Mouse (Mus musculus): ENCODE data around the gene Kcnh2. TPM values are rescaled to one million over a fixed set of nuclear protein-coding genes. Genes with fewer than 3 reads are reported as not detected.

Gene Kcnh2
- polyA plus RNA-seq, 1 experiment from 2014 or later = 9.6 TPM

- Histone ChIP-seq H3K27ac (peak overlapping the region; percentile 65), H3K9me3 (no peaks in the 10 kb centered on the region), H3K4me3 (replicated peaks) (peak overlapping the region; percentile 50), H3K9ac (peak overlapping the region; percentile 33), H3K36me3 (no peaks in the 10 kb centered on the region), H3K4me1 (peaks cover 23% of the 10 kb centered on the region), H3K27me3 (replicated peaks) (peaks cover 28% of the 10 kb centered on the region), H3K4me2 (peak overlapping the region; percentile 99)
- under 1% methylated on average over 73 of the region's 73 CpGs for WGBS
- peak; percentile 47 for ATAC-seq (ENCODE audit: insufficient read depth, low FRiP score, low read depth)
These were observed 36.1 kb upstream of the Kcnh2 start for GRCm38 (mm10) chr5:24387264-24388241.

- no peak for ATAC-seq (ENCODE audit: insufficient read depth, low FRiP score, low read depth)
- H3K4me1 ChIP-seq = peaks cover 24% of the 10 kb centered on the region
- H3K4me2 ChIP-seq = no peak overlapping the region
- no peaks in the 10 kb centered on the region for H3K9me3 ChIP-seq
- 85% methylated on average over 10 of the region's 10 CpGs for whole genome bisulfite sequencing
- H3K4me3 ChIP-seq (replicated peaks) = no peak overlapping the region
- peaks cover 28% of the 10 kb centered on the region for H3K27me3 ChIP-seq (replicated peaks)
- no peaks in the 10 kb centered on the region for H3K36me3 ChIP-seq
- H3K27ac ChIP-seq = no peak overlapping the region
- H3K9ac ChIP-seq = no peak overlapping the region
These were observed 34.6 kb upstream of the Kcnh2 start for GRCm38 (mm10) chr5:24385887-24386550.

GRCm38 (mm10) chr5:24385374-24385773 lies 34.0 kb upstream of the Kcnh2 start:
- peaks cover 24% of the 10 kb centered on the region for H3K4me1 ChIP-seq
- no peak overlapping the region for H3K9ac ChIP-seq
- H3K9me3 ChIP-seq = no peaks in the 10 kb centered on the region
- H3K4me2 ChIP-seq = no peak overlapping the region
- WGBS = 93% methylated on average over 5 of the region's 5 CpGs
- H3K36me3 ChIP-seq = no peaks in the 10 kb centered on the region
- peaks cover 28% of the 10 kb centered on the region for H3K27me3 ChIP-seq (replicated peaks)
- no peak overlapping the region for H3K27ac ChIP-seq
- ATAC-seq (ENCODE audit: insufficient read depth, low FRiP score, low read depth) = no peak
- H3K4me3 ChIP-seq (replicated peaks) = no peak overlapping the region

- no peak overlapping the region for H3K4me3 ChIP-seq (replicated peaks)
- 64% methylated on average over 6 of the region's 6 CpGs for WGBS
- no peak overlapping the region for H3K4me2 ChIP-seq
- peaks cover 24% of the 10 kb centered on the region for H3K4me1 ChIP-seq
- no peak overlapping the region for H3K27ac ChIP-seq
- ATAC-seq (ENCODE audit: insufficient read depth, low FRiP score, low read depth) = no peak
- peaks cover 28% of the 10 kb centered on the region for H3K27me3 ChIP-seq (replicated peaks)
- no peak overlapping the region for H3K9ac ChIP-seq
- H3K9me3 ChIP-seq = no peaks in the 10 kb centered on the region
- H3K36me3 ChIP-seq = no peaks in the 10 kb centered on the region
These were observed 33.0 kb upstream of the Kcnh2 start for GRCm38 (mm10) chr5:24384407-24384806.

- Histone ChIP-seq H3K27me3 (replicated peaks) (peaks cover 27% of the 10 kb centered on the region), H3K4me3 (replicated peaks) (peak overlapping the region; percentile 39), H3K4me1 (peaks cover 21% of the 10 kb centered on the region), H3K27ac (peak overlapping the region; percentile 17; the same call in 1 of the 2 replicates), H3K4me2 (peak overlapping the region; percentile 63), H3K9ac (peak overlapping the region; percentile 33; the same call in 1 of the 2 replicates), H3K9me3 (no peaks in the 10 kb centered on the region), H3K36me3 (no peaks in the 10 kb centered on the region)
- WGBS = 1% methylated on average over 34 of the region's 34 CpGs
- peak; percentile 90 for ATAC-seq (ENCODE audit: insufficient read depth, low FRiP score, low read depth)
These were observed 31.8 kb upstream of the Kcnh2 start for GRCm38 (mm10) chr5:24383026-24383859.

- Histone ChIP-seq H3K4me3 (replicated peaks) (no peak overlapping the region), H3K27ac (no peak overlapping the region), H3K9me3 (no peaks in the 10 kb centered on the region), H3K9ac (no peak overlapping the region), H3K4me2 (no peak overlapping the region), H3K36me3 (no peaks in the 10 kb centered on the region), H3K27me3 (replicated peaks) (peaks cover 23% of the 10 kb centered on the region), H3K4me1 (peaks cover 9% of the 10 kb centered on the region; the same call in 1 of the 2 replicates)
- no peak for ATAC-seq (ENCODE audit: insufficient read depth, low FRiP score, low read depth)
- WGBS = 51% methylated on average over 2 of the region's 2 CpGs
These were observed 30.6 kb upstream of the Kcnh2 start for GRCm38 (mm10) chr5:24381988-24382387.

GRCm38 (mm10) chr5:24381486-24381885 lies 30.1 kb upstream of the Kcnh2 start:
- H3K4me2 ChIP-seq = no peak overlapping the region
- no peak for ATAC-seq (ENCODE audit: insufficient read depth, low FRiP score, low read depth)

GRCm38 (mm10) chr5:24380499-24380898 lies 29.1 kb upstream of the Kcnh2 start:
- Histone ChIP-seq H3K4me2 (no peak overlapping the region), H3K36me3 (no peaks in the 10 kb centered on the region), H3K4me3 (replicated peaks) (no peak overlapping the region), H3K4me1 (peaks cover 9% of the 10 kb centered on the region; the same call in 1 of the 2 replicates), H3K27ac (no peak overlapping the region), H3K9ac (no peak overlapping the region), H3K9me3 (no peaks in the 10 kb centered on the region), H3K27me3 (replicated peaks) (peaks cover 8% of the 10 kb centered on the region; the same call in 1 of the 2 replicates)
- ATAC-seq (ENCODE audit: insufficient read depth, low FRiP score, low read depth) = no peak
- 87% methylated on average over 4 of the region's 4 CpGs for WGBS

More at GRCm38 (mm10) chr5:24381486-24381885, 30.1 kb upstream of the Kcnh2 start:
- Histone ChIP-seq H3K9me3 (no peaks in the 10 kb centered on the region), H3K4me3 (replicated peaks) (no peak overlapping the region), H3K9ac (no peak overlapping the region), H3K36me3 (no peaks in the 10 kb centered on the region), H3K4me1 (peaks cover 9% of the 10 kb centered on the region; the same call in 1 of the 2 replicates), H3K27ac (no peak overlapping the region), H3K27me3 (replicated peaks) (peaks cover 18% of the 10 kb centered on the region)
- 61% methylated on average over 6 of the region's 6 CpGs for WGBS

GRCm38 (mm10) chr5:24379501-24379900 lies 28.1 kb upstream of the Kcnh2 start:
- ATAC-seq (ENCODE audit: insufficient read depth, low FRiP score, low read depth) = no peak
- 0 out of 2 replicates have a peak, but pooled peaks cover 3% of the 10 kb centered on the region for H3K27me3 ChIP-seq (replicated peaks)
- no peak overlapping the region for H3K4me3 ChIP-seq (replicated peaks)
- no peak overlapping the region for H3K9ac ChIP-seq
- H3K9me3 ChIP-seq = no peaks in the 10 kb centered on the region
- 57% methylated on average over 4 of the region's 4 CpGs for WGBS
- H3K27ac ChIP-seq = no peak overlapping the region
- H3K4me2 ChIP-seq = no peak overlapping the region
- H3K4me1 ChIP-seq = peaks cover 13% of the 10 kb centered on the region
- no peaks in the 10 kb centered on the region for H3K36me3 ChIP-seq

- Histone ChIP-seq H3K27ac (no peak overlapping the region), H3K4me2 (no peak overlapping the region), H3K36me3 (no peaks in the 10 kb centered on the region), H3K9me3 (no peaks in the 10 kb centered on the region), H3K4me3 (replicated peaks) (no peak overlapping the region), H3K4me1 (peaks cover 15% of the 10 kb centered on the region), H3K9ac (no peak overlapping the region), H3K27me3 (replicated peaks) (0 out of 2 replicates have a peak, but pooled peaks cover 3% of the 10 kb centered on the region)
- WGBS = 85% methylated on average over 2 of the region's 2 CpGs
- no peak for ATAC-seq (ENCODE audit: insufficient read depth, low FRiP score, low read depth)
These were observed 27.3 kb upstream of the Kcnh2 start for GRCm38 (mm10) chr5:24378700-24379099.

- H3K9ac ChIP-seq = no peak overlapping the region
- 49% methylated on average over 7 of the region's 7 CpGs for WGBS
- H3K4me1 ChIP-seq = peaks cover 10% of the 10 kb centered on the region
- H3K4me3 ChIP-seq (replicated peaks) = no peak overlapping the region
- H3K27ac ChIP-seq = no peak overlapping the region
- no peaks in the 10 kb centered on the region for H3K36me3 ChIP-seq
- ATAC-seq (ENCODE audit: insufficient read depth, low FRiP score, low read depth) = no peak
- H3K9me3 ChIP-seq = no peaks in the 10 kb centered on the region
- 0 out of 2 replicates have a peak, but pooled peaks cover 3% of the 10 kb centered on the region for H3K27me3 ChIP-seq (replicated peaks)
- H3K4me2 ChIP-seq = no peak overlapping the region
These were observed 23.4 kb upstream of the Kcnh2 start for GRCm38 (mm10) chr5:24374666-24375328.
